Mouse (Mus musculus): ENCODE measurements around the gene Myh7b.

The Myh7b gene

DNA sequence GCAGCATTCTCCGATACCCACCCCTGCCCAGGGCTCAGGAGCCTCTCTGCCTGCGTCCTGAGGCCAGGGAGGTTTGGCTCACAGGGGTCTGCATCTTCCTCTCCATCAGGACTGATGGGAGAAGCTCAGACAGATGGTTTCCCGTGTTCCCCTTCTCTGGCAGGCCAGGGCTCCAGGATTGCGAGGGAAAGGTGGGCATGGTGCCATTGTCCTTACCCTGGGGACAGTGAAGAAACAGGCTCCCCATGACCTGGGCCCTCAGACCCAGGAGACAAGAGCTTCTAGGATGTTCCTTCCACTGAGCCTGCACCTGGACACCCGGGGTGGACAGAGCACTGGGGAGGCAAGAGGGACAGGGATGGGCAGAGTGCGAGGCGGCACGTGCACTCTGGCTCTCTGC, 23.6 kb downstream of the Myh7b start:
- DNase-seq (ENCODE audit: low spot score in 2 of 2) = no peak

DNA sequence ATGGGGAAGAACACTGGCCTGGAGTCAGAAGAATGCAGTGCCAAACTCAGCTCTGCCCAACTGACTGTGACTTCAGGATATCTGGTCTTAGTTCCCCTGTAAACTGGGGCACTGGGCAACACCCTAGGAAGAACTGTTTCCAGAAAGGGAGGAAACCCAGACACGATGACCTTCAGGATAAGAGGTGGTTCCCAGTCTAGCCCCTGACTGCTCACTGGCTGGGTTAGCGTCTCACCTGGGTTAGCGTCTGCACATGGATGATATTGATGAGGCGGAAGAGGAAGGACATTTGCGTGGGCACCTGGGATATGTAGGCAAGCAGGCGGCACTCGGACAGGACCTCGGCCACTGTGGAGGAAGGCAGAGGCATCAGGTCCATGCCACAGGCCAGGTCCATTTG, 24.9 kb downstream of the Myh7b start:
- DNase-seq (ENCODE audit: low spot score in 2 of 2) = no peak

GRCm38 (mm10) chr2:155636881-155637280, 25.9 kb downstream of the Myh7b start:
- DNase-seq (ENCODE audit: low spot score in 2 of 2) = no peak

- DNase-seq (ENCODE audit: low spot score in 2 of 2) = no peak
Measured at GRCm38 (mm10) chr2:155637411-155637810, 26.4 kb downstream of the Myh7b start.

DNA sequence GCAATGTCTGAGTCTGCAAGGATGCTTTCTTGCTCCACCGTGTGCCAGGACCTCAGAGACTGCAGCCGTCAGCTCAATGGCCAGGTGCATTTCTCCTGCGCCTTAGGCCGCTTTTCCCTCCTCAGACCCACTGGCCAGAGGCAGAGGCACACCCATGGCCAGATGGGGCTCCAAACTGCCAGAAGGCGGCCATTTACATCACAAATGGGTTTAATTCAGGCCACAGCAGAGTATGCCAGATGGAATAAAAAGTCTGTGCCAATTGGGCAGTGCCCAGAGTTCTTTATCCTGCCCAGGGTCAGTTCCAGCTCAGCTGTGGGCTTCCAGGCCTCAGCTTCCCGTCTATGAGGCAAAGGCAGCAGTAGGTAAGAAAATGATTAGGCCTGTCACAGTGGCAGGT, 29.6 kb downstream of the Myh7b start:
- no peak for DNase-seq (ENCODE audit: low spot score in 2 of 2)

DNA sequence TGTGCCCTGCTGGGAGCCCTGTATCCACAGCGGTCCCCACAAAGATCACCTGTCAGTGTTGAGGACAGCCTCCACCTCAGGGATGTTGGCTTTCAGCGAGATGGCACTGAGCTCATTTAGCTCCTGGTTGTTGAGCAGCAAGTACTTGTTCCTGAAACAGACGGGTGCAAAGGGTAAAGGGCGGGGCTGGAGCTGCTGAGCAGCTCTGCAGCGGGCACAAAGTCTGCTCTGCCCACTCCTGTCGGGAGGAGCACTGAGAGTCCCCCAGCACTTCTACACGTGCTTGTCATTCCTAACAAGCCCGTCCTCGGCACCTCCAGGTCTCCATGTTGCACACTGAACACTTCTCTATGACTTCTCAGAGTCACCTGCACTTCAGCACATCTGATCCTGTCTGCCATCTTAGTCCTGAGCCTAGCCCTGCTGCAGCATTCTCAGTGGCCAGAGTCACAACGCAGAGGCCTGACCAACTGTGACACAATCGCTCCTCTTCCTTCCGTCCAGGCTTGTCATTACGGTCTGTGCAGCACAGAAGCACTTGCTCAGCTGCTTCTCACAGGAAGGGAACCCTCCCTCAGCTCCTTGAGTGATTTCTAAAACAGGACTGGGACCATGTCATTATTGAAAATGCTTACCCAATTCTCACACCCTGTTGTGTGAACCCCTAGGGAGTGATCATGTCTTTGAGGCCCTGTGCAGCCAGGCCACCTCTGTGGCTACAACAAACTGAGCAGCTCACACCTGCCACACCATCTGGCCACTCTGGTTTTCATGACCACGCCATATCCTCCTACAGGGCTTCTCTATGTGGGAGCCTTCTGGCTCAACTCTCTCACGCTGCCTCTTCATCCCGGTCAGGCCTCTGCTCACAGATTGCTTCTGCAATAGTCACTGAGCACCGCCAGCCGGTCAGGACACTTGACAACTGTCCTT, 30.8 kb downstream of the Myh7b start:
- no peak for DNase-seq (ENCODE audit: low spot score in 2 of 2)

DNA sequence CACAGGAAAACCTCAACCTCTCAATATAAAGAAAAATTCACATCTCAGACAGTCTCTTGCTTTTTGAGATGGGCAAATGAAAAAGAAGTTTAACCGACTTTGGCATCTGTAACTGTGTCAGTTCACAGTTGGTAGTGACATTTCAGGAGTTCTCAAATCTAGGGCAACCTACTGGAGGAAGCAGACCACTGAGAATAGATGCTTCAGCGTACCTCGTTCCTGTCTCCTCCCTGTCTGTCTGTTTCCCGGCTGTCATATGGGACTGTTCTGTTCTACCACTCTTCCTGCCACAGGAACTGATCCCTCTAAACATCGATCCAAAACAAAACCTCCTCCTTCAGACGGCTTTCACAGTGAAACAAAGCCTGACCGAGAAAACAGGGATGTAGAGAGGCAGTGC, 34.7 kb downstream of the Myh7b start:
- no peak for DNase-seq (ENCODE audit: low spot score in 2 of 2)

DNA sequence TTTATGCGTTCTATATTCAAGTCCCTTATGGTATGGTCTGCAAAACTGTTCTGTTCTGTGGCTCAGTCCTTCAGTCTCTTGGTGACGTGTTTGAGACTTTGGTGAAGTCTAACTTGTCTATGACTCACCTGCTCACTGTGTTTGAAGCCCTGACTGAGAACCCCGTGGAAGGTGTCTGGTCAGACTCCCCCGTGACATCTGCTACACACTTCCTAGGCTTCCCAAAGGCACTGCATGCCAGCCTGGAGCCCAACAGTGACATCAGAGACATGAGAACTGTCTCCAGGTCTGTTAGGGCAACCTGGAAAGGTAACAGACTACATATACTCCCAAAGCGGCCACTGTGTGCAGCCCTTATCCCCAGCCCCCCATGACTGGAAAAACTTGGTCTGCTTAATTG, 41.6 kb downstream of the Myh7b start:
- DNase-seq (ENCODE audit: low spot score in 2 of 2) = no peak

DNA sequence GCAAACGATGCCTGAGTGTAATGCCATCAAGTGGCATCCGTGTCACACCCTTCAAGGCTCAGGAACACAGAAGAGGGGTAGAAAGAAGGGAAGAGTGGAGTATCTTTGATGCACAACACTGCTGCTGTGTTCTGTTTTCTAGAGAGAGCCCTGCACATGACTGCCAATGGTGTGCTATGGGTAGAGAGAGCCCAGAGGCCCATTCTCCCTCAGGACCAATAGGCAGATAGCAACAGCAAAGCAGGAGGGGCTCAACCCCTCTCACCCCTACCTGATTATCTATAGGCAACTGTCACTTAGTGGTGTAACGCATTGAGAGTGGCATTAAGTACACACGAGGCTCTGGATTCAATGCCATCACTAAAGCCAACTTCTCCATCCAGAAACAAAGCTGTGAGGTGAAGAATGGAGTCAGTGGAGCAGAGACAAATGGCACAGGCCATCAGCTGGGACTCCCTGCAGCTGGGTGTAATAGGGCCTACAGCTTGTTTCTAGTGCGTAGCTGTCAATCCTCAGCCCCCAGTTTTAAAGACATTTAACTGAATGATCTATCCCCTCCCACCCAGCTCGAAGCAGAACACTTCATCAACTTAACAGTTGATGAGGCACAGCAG, 44.9 kb downstream of the Myh7b start:
- DNase-seq (ENCODE audit: low spot score in 2 of 2) = no peak

DNA sequence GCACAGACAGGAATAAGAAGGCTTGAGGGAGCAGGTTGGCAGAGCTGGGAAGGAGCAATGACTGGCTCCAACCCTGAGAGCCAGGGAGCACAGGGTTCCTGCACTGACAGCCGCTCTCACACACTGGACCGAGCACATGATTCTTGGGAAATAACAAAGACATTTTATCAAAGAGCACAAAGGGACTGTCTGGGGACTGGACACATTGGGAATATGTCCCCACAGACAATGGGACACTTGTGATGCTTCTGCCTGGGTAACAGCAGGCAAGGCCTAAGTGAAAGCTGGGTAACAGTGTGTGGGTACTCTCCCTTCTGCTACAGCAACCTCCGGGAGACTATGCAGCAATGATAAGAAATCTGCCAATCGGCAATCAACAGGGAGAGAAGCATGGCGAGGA, 51.4 kb downstream of the Myh7b start:
- no peak for DNase-seq (ENCODE audit: low spot score in 2 of 2)

DNA sequence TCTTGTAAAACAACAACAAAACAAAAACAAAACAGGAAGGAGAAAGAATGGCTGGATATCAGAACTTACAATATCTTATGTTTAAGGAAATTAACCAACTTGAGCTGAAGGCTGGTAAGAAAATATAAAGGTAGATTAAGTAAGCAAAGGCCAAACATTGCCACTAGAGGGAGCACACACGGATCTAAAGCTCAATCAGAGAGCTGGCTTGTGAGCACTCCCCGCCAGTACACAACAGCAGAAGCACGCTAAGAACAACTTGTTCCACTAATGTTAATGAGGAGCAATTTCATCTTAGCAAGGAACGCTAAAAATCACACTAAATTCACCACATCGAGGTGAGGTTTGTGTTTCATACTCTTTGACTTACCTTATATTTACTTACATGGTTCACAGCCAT, 52.1 kb downstream of the Myh7b start:
- DNase-seq (ENCODE audit: low spot score in 2 of 2) = peak in 1 of 2 experiments; percentile 67

DNA sequence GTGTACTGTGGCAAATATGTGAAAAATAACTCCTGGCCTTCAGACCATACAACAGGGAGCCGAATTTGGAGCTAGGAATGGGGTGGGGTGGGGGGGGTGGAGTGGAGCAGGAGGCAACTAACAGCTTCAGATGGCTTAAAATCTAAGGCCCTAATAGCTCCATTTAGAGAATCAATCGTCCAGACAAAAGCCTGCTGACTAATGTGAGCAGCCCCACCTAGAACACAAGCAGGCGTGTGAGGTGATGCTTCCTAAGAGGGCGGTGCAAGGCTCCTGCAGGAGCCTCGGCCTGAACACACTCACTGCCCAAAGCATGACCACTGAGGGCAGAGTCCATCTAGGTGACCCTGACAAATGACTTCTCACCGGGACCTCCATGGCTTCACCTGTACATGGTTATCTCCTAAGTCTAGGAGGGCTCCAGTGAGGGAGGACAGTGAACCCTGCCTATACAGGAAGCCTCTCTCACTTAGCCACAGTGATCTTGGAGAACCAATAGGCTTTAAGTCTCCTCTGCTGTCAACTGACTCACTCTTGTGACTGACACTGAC, 53.0 kb downstream of the Myh7b start:
- DNase-seq (ENCODE audit: low spot score in 2 of 2) = no peak

- DNase-seq (ENCODE audit: low spot score in 2 of 2) = no peak
Measured at GRCm38 (mm10) chr2:155667881-155668280, 56.9 kb downstream of the Myh7b start.

DNA sequence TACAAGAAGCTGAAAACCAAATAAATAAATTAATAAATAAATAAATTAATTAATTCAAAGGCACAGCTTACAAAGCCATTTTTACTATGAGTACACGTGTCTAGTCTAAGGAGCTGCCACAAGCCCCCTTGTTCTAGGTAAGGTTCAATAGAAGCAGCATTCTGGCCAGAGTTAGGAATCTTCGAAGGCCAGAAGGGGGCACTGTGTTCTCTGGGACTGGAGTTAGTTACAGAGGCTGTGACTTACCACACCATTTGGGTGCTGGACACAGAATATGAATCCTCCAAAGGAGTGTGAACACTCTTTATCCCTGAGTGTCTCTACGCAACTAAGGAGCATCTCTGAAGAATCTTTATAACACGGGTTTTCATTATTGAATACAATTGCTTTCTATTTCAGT, 57.4 kb downstream of the Myh7b start:
- DNase-seq (ENCODE audit: low spot score in 2 of 2) = peak; percentile 22 to 61

GRCm38 (mm10) chr2:155671236-155671635, 60.2 kb downstream of the Myh7b start:
- no peak for DNase-seq (ENCODE audit: low spot score in 2 of 2)

DNA sequence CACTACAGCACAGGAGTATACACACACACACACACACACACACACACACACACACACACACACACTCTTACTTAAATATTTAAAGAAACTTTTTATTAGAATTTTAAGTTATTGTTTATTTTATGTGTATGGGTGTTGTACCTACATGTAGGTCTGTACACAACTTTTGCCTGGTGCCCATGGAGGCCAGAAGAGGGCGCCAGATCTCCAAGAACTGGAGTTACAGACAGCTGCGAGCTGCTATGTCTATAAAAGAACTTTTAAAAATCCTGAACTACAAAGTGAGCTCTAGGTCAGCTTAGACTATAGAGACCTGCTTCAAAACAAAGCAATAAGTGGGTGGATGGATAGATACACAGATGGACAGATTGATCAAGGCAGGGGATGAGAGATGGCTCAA, 62.5 kb downstream of the Myh7b start:
- peak; percentile 78 to 89 for DNase-seq (ENCODE audit: low spot score in 2 of 2)

GRCm38 (mm10) chr2:155675118-155675517, 64.1 kb downstream of the Myh7b start:
- no peak for DNase-seq (ENCODE audit: low spot score in 2 of 2)

DNA sequence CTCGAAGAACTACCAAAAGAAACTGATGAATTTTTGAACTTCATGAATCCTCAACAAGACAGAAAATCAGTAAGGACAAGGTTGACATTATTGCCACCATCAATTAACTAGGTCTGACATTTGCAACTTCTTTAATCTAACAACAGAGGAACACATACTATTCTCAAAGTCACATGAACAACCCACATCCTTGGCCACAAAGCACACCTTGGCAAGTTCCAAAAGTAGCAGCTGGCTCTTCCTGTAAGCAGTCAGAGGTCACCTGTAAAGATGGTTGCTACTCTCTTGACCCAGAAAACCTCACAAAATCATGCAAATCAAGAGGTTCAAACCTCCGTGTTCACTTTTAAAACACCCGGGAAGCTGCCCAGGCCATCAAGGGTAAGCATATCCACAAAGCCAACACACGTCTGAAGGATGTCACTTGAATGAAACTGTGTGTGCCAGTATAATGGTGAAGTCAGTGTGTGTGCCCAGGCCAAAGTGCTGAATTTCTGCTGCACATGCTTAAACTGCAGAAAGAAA, 68.6 kb downstream of the Myh7b start:
- DNase-seq (ENCODE audit: low spot score in 2 of 2) = peak; percentile 40 to 46

DNA sequence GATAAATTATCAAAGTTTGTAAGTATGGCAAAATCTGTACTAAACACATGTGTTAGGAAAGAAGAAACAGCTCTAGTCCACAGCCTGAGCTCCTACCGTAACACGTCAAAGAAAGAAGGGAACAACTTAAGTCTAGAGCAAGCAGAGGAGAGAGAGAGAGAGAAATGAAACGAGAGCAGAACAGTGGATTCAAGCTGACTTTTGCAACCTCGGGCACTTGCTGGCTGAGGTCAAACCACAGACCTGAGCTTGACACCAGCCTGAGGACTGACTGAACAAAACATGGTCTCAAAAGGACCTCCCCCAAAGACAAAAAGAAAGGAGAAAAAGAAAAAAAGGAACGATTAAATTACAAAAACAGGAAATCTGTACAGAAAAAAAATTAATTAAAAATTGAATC, 69.6 kb downstream of the Myh7b start:
- DNase-seq (ENCODE audit: low spot score in 2 of 2) = peak in 1 of 2 experiments; percentile 31

- DNase-seq (ENCODE audit: low spot score in 2 of 2) = no peak
Measured at GRCm38 (mm10) chr2:155681194-155681593, 70.2 kb downstream of the Myh7b start.

DNA sequence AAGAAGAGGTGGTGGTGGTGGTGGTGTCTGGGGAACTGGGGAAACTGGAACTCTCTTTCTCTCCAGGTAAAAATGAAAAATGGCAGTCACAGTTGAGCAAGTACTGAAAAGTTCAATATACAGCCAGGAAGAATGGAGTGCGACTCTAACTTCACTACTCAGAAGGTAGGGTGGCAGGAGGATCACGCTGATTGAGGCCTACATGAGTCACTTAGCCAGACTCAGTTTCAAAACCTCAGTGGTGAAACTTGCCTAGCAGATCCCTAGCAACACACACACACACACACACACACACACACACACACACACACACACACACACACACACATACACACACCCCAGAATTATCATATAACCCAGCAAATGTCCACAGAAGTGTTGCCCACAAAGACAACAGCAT, 70.9 kb downstream of the Myh7b start:
- DNase-seq (ENCODE audit: low spot score in 2 of 2) = no peak

DNA sequence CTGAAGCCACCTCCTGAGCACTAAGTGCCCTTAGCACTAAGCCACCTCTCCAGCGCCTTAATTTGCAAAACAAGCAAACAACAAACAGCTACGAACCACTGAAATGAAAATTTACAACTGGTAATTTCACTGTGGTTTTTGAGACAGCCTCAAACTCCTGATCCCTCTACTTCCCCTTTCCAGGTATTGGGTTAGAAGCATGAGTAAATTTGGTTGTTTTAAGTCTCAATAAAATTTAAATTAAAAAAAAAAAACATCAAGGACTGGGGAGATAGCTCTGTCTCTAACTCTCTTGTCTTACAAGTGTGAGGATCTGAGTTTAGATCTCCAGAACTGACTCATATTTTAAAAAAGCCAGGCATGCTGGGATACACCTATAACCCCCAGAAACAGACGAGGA, 72.1 kb downstream of the Myh7b start:
- DNase-seq (ENCODE audit: low spot score in 2 of 2) = no peak

DNA sequence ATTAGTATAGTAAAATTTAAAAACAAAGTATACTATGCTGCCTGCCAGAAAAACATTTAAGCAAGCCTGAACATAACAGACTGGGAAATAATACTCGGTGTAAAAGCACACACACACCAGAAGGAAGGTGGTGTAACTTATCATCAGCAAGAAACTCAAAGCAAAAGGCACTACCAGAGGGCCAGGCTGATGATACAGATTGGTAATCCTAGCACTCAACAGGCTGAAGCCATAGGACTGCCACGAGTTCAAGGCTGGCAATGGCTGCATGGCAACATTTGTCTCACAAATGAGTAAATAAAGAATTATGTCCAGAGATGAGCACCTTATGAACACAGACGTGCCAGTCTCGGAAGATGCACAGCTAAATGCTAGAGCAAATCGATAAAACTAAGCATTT, 72.8 kb downstream of the Myh7b start:
- DNase-seq (ENCODE audit: low spot score in 2 of 2) = no peak

Data from thymus, postnatal 10 days (tissue).